Mouse (Mus musculus): ENCODE results near the gene 4933415A04Rik.
A peak's percentile ranks its signal among the peaks of the same experiment; 100 is the strongest.

4933415A04Rik gene

DNA sequence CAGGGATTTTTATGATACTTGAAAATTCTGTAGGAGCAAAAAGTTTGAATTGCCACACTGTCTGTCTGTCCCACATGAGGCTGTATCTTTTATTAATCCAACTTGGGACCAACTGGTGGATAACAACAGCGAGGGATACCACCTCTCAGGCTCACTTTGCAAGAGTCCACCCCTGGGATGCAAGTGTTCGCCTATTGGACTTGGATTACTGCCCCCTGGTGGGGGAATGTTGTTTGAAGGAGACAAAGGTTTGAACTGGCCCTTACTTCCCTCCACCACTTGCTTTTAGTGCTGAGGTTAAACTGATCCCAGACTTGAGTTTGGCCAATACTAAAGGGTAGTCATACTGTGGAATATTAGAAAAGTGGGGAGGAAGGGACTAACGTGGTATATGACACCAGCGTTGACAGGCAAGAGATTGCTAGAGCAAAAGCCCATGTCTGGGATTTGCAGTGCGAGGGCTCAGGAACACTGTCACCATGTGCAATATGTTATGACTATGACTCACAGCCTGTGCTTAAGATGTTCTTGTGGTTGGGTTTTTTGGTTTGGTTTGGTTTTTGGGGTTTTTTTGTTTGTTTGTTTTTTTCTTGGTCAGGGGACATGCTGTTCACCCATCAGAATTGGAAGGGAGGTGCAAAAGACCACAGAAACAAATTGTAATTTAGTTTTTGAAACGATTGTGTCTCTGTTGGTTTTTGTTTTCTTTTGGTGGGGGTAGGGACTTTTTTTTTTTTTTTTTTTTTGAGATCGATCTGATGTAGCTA lies at the start of gene 4933415A04Rik:
Gene 4933415A04Rik, plus strand, starts transcription at position 717 of the 767 bp plus-strand sequence.
- peak; percentile 92 to 95 for DNase-seq

DNA sequence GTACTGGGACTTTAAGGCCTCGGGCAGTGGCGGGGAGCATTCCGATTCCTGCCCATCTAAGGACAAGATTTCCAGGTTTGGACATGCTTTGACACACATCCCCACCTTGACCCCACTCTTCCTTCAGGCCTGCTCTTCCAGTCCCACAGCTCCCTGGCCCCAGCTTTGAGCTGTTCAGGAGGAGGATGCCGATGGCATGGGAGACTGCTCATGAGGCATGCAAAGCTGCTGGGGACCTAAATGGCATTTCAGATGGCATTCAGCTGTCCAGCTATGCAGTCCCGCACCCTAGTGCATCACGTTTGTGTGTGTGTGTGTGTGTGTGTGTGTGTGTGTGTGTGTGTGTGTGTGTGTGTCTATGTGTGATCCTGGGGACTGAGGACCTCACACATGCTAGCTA lies 49.8 kb upstream of the 4933415A04Rik start:
- no peak for DNase-seq

GRCm38 (mm10) chr11:43539863-43540262 lies 47.0 kb upstream of the 4933415A04Rik start:
- no peak for DNase-seq

- no peak for DNase-seq
Measured at GRCm38 (mm10) chr11:43543711-43544466, 43.0 kb upstream of the 4933415A04Rik start.

DNA sequence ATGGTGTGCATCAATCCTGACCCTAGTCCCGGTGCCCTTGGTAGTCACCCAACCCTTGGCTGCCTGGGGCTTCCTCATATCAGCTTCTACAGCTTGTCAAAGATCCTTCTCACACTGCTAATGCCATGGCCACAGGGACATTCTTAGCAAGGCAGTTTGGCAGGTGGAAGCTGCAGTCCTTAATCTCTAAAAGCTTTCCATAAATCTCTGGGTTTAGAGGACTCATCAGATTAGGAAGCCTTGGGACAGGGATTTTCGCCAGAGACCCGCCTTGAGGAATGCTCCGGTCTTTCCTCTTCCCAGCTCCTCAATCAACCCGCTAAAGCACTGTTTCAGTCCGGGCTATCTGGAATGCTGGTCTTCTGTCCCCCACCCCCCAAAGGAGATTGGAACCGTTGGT lies 42.0 kb upstream of the 4933415A04Rik start:
- DNase-seq = no peak

- no peak for DNase-seq
Measured at GRCm38 (mm10) chr11:43545873-43546475, 40.9 kb upstream of the 4933415A04Rik start.

DNA sequence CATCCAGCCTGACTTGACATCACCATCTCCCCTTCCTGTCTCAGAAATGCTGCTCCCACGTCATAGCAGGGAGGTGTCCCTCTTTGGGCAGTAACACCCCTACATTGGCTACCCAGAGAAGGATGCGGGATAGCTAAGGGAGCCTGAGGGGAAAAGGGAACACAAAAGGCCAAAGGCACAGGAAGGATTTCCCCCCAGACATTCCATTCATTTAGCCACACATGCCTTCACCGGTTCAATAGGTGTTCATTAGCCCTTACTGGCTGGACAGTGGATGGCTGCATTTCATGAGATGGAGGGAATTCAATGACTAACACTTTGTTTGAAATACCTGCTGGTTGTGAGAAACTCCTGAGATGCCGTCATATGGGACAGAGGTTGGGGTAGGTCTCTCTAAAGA lies 40.2 kb upstream of the 4933415A04Rik start:
- no peak for DNase-seq

DNA sequence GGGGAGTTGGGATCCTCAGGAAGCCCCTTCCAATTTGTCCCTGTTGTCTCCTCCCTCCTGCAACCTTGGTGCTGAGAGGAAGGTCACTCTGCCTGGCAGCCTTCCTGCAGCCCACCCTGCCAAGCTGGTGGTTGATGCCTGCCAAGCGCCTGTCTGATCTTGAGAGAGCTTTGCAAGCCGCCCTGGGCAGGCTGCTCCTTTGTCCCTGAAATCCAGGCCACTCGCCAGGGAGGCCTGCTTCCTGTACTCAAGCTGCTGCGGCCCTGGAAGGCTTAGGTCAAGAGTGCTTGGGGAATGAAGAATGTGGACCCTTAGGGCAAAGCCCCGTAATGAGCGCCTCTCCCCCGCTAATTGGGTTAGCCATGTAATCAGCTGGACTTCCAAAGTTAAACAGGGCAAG lies 38.7 kb upstream of the 4933415A04Rik start:
- DNase-seq = peak; percentile 97 to 98

DNA sequence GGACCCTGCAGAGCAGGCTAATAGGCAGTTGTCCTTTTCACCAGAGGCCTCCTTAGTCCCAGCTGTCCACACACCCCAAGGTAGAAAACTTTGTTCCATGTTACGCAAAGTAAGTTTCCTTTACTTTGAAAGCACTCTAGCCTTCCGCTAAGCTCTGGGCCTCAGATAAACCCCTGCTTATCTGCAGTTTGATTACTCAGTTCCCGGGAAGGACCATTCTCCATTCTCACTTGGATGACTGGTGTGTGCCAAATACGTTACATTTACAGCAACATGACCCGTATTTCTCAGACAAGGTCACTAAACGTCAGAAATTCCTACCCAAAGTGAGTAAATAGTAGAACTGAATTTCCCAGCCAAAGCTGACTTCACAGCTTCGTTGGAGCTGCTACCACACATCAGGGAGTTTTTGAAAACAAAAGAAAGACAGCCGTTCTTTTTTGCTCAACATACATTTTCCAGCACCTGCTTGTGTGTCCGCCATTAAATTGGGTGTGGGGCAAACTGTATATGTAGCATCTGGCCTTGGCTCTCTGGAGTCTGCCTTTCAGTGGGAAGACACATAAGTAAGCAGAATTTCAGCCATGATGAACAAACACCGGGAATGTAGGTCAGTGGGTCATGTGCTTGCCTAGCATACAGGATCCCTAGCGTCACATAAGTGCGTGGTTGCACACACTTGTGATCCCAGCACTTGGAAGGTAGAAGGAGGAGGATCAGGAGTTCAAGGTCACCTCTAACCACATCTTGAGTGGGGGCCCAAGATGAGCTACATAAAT lies 38.0 kb upstream of the 4933415A04Rik start:
- DNase-seq = no peak

- peak; percentile 61 to 67 for DNase-seq
Measured at GRCm38 (mm10) chr11:43549701-43550100, 37.1 kb upstream of the 4933415A04Rik start.

- no peak for DNase-seq
Measured at GRCm38 (mm10) chr11:43551756-43552155, 35.1 kb upstream of the 4933415A04Rik start.

- DNase-seq = no peak
Measured at GRCm38 (mm10) chr11:43552675-43553074, 34.2 kb upstream of the 4933415A04Rik start.

GRCm38 (mm10) chr11:43556538-43556937 lies 30.3 kb upstream of the 4933415A04Rik start:
- DNase-seq = no peak

- DNase-seq = no peak
Measured at GRCm38 (mm10) chr11:43559515-43560292, 27.1 kb upstream of the 4933415A04Rik start.

- DNase-seq = no peak
Measured at GRCm38 (mm10) chr11:43563654-43564244, 23.1 kb upstream of the 4933415A04Rik start.

DNA sequence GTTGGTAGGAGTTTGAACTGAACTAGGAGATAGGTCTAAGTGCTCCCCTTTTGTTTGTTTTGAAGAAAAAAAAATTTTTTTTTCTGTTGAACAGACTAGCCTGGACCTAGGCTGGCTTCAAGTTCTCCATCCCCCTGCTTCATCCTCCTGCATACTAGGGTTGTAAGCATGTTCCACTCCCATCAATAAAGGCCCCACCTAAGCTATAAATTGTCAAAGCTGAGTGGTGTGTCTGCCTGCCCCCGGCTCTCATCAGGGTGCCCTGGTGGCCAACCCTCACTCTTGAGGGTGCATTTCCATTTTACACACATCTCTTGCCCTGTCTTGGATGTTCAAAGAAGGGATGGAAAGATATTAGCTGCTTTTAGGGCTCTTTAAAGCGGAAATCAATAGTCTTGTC lies 21.4 kb upstream of the 4933415A04Rik start:
- DNase-seq = no peak

GRCm38 (mm10) chr11:43565852-43566251 lies 21.0 kb upstream of the 4933415A04Rik start:
- DNase-seq = no peak

DNA sequence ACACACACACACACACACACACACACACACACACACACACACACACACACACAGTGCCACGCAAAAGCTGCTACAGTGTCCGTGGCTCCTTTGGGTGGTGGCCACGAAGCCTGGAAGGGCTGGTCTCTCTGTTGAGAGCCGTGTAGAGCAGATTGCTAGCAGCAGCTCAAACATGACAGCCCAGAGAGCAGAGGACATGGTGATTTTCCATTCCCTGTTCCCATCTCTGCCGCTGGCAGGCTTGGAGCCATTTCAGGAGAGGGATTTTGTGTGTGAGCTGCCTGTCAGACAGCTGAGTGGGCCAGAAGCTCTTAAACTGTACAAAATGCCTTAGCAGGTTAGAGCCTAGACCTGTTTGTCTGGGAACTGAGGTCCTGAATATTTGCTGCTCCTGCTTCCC lies 20.1 kb upstream of the 4933415A04Rik start:
- DNase-seq = peak; percentile 56 to 57

DNA sequence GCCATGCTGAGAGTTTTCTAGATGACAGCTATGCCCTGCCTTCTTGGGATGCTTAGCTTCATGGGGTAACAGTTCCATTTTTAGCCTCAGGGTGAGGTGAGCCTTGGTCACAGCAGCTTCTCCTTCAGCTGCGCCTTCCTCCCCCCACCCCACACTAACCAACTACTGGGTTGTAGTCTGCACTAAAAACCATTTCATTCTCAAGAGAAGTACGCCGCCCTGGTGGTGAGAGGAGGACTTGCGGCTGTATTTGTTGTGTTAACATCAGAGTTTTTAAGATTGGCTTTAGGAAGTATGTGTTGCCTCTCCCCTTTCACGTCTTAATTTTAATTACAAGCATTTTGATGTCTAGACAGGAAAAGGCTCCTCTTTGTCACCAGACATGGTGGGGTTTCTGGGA lies 18.6 kb upstream of the 4933415A04Rik start:
- peak; percentile 60 to 74 for DNase-seq

DNA sequence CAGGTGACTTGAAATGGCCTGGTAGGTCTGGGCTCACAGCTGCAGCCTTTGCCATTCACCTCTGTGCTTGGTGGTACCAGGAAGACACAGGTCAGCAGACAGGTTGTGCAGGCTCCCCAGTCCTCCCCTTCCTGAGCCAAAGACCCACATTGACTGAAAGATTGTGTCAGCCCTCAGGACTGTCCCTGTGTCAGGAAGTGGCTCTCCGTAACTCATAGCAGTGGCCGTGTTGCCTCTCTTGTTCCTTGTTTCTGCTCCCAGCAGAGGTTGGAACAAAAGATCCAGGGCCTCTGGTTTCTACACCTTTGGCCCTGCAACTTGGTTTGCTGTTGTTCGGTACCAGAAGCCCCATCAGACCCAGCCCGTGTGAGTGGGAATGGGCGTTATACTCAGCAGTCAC lies 17.7 kb upstream of the 4933415A04Rik start:
- no peak for DNase-seq

DNA sequence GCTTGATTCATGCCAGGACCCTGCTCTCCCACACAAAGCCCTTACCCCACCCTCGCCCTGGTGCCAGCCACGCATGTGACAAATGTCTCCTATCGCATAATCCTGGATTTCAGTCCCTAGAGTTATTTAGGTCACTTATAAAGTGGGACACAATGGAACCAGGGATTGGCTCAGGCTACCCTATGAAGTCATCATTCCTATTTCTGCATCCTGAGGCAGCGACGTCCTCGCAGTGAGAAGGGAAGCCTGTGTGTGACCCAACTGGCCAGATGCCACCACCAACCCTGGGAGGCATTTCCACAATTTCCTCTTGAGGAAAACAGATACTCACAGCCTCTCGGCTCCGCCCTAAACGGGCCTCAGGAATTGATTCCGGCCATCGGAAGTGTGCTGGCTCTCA lies 17.2 kb upstream of the 4933415A04Rik start:
- peak; percentile 86 to 88 for DNase-seq

DNA sequence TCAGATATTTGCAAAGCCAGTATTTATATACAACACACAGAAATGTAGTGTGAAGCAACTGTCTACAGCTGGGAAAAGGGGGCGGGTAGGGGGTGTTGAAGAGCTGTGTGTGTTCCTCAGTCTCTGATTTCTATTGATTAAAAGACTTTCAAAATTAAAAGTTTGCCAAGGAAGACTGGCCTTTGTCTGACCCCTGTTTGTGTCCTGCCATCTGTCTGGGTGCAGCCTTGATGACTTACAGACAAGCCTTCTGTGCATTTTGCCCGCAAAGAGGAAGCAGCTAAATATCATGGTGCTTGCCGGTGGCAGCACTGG lies 11.8 kb upstream of the 4933415A04Rik start:
- no peak for DNase-seq
